Mouse (Mus musculus): ENCODE results near the gene Cys1.

DNA sequence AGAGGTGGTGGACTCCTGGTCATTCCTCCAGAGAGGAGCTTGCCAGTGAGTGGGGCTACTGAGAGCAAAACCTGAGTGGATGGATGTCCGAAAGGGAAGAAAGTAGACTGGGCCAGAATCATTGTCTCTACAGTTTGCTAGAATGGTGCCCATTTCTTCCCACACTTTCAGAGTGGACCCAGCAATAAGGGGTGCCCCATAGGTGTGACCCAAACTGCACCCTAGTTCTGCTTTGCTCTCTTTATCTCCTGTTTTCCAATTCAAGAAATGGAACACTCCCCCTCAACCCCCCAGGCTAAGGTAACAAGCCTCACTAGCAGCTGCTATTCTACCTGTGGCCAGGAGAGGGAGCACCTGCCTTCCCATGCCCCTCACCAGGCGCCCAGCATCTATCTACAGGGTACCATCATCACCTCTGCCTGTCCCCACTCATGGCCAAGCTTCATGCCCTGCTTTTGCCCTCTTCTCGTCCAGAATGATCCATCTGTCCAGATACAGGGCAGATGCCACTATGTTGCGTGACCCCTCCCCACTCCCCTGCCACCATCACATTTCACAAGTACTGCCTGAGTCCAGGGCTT, 35.2 kb upstream of the Cys1 start:
- TF ChIP-seq EP300 (IDR thresholded peaks at IDR 0.05; ENCODE audit: low read depth) (no peak), CTCF (IDR thresholded peaks at IDR 0.05; ENCODE audit: low read depth) (peak; percentile 93)

Measured in liver, postnatal 0 days (tissue).